Mouse (Mus musculus) midbrain, embryonic 16.5 days (tissue): ENCODE results near the gene Ercc6. TPM values are rescaled to one million over a fixed set of nuclear protein-coding genes. Genes with fewer than 3 reads are reported as not detected.

ENCODE experiments used
- ATAC-seq: fragments of 200-750 bp; cut with Nextera tagmentation; 2 replicates; pipeline ENCODE4 v1.8.0; 2017; ENCODE audit warnings: moderate TSS enrichment
- H3K27ac ChIP-seq: fragments of 300-500 bp; sonication (generic); 2 replicates; pipeline ENCODE4 v1.5.1; 2014; ENCODE audit warnings: mild to moderate bottlenecking, low read length, mixed read lengths
- H3K27me3 ChIP-seq: fragments of 300-500 bp; sonication (generic); 2 replicates; pipeline ENCODE4 v1.6.1; 2014; ENCODE audit warnings: low read depth, low read length, mixed read lengths; ENCODE audit not compliant: control insufficient read depth, insufficient read depth
- H3K36me3 ChIP-seq: fragments of 300-500 bp; sonication (generic); 2 replicates; pipeline ENCODE4 v1.6.1; 2014; ENCODE audit warnings: mild to moderate bottlenecking, low read length, moderate library complexity, mixed read lengths; ENCODE audit not compliant: control insufficient read depth, insufficient read depth
- H3K4me1 ChIP-seq: fragments of 300-500 bp; sonication (generic); 2 replicates; pipeline ENCODE4 v1.6.1; 2014; ENCODE audit warnings: mild to moderate bottlenecking, low read length, mixed read lengths; ENCODE audit not compliant: control insufficient read depth, insufficient read depth
- H3K4me2 ChIP-seq: fragments of 300-500 bp; sonication (generic); 2 replicates; pipeline ENCODE4 v1.6.1; 2014; ENCODE audit warnings: mild to moderate bottlenecking, low read length, mixed read lengths
- H3K4me3 ChIP-seq: fragments of 300-500 bp; sonication (generic); 2 replicates; pipeline ENCODE4 v1.5.1; 2014; ENCODE audit warnings: low read depth, mild to moderate bottlenecking, low read length, moderate library complexity, mixed read lengths
- H3K9ac ChIP-seq: fragments of 300-500 bp; sonication (generic); 2 replicates; pipeline ENCODE4 v1.6.1; 2014; ENCODE audit warnings: low read depth, low read length, mixed read lengths
- H3K9me3 ChIP-seq: fragments of 300-500 bp; sonication (generic); replicated peaks from 2 replicates; pipeline ENCODE4 v1.6.1; 2014; ENCODE audit warnings: mild to moderate bottlenecking, low read length, mixed read lengths; ENCODE audit not compliant: control insufficient read depth, poor library complexity, severe bottlenecking
- WGBS: fragments of 180-500 bp; shearing (Covaris S2); extraction: QIAGEN DNeasy Blood & Tissue Kit; methylation state at CpG from one replicate; pipeline ENCODE4 v1.1.7; 2014; 5-methylcytosine and 5-hydroxymethylcytosine counted together
- polyA plus RNA-seq: library from polyadenylated mRNA; unstranded; fragments of >200 nt; fragmentation: Nextera tagmentation; extraction: Ambion mirVana; gene quantifications from 2 replicates; pipeline ENCODE4 v1.2.1, GENCODE M21; 2015

Ercc6 gene
- polyA plus RNA-seq, 1 experiment from 2014 or later: 30.3 TPM

DNA sequence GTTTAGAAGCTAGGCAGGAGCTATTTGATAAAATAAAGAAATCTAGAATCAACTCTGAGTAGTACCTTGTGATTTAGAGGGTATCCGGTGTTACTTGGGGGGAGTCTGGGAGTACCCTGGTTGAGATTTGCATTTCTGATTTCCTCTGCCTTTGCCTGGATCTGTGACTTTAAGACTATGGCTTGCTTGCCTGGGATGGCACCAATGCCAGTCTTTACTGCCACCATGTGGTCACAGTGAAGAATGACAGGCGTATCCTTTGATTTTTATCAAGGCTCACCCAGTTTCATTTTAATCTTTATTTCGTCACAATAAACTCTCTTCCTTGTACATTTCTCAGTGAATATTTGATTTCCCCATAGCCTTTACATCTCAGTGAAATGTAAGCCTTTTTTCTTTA is 31.3 kb upstream of the Ercc6 start:
- Histone ChIP-seq H3K4me2 (no peak overlapping the region), H3K9ac (no peak overlapping the region), H3K36me3 (no peaks in the 10 kb centered on the region), H3K4me3 (no peak overlapping the region), H3K4me1 (no peaks in the 10 kb centered on the region), H3K27me3 (no peaks in the 10 kb centered on the region), H3K27ac (no peak overlapping the region), H3K9me3 (no peaks in the 10 kb centered on the region)
- 15% methylated on average over 3 of the region's 3 CpGs for WGBS
- ATAC-seq: 0 out of 2 replicates have a peak, but pooled peaks have one; percentile 48

DNA sequence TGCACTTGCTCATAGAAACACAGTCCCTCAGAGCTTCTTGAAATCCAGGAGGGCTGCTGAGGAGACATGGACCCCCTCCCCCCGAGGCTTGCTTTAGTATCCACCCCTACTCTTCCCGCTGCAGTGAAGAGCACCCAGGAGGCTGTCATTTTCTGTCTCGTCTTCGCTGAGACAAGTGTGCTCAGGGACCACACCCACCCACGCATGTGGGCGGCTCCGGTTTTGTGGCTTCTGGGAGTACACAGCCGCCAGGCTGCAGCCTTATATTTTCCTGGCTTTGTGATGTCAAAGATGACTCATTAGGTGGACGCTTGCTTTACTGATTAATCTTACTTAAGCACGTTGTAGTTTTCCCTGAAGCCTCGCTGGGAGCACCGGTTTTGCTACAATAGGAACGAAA is 20.8 kb upstream of the Ercc6 start:
- Histone ChIP-seq H3K36me3 (no peaks in the 10 kb centered on the region), H3K9ac (peak overlapping the region; percentile 36), H3K4me3 (peak overlapping the region; percentile 29), H3K9me3 (no peaks in the 10 kb centered on the region), H3K27ac (no peak overlapping the region), H3K4me2 (peak overlapping the region; percentile 62), H3K4me1 (no peaks in the 10 kb centered on the region), H3K27me3 (no peaks in the 10 kb centered on the region)
- ATAC-seq: 0 out of 2 replicates have a peak, but pooled peaks have one; percentile 25
- WGBS: 12% methylated on average over 13 of the region's 13 CpGs

GRCm38 (mm10) chr14:32496115-32496850 is 17.0 kb upstream of the Ercc6 start:
- Histone ChIP-seq H3K4me1 (no peaks in the 10 kb centered on the region), H3K27ac (no peak overlapping the region), H3K4me3 (no peak overlapping the region), H3K9me3 (no peaks in the 10 kb centered on the region), H3K36me3 (no peaks in the 10 kb centered on the region), H3K27me3 (no peaks in the 10 kb centered on the region), H3K9ac (no peak overlapping the region), H3K4me2 (no peak overlapping the region)
- 77% methylated on average over 8 of the region's 8 CpGs for WGBS
- ATAC-seq: no peak

DNA sequence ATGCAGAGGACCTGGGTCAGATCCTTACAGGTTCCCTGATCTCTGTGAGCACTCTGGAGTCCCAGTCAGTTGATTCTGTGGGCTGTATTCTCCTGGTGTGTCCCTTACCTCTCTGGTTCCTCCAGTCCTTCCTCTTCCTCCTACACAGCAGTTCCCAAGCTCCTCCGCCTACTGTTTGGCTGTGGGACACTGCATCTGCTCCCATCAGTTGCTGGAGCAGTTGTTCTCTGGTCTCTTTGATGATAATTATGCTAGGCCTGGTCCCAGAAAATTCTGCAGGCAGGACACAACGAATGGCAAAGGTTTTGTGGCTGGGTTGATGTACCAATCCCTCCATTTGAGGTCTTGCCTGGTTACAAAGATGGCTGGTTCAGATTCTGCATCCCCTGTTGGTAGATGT is 12.0 kb upstream of the Ercc6 start:
- Histone ChIP-seq H3K36me3 (no peaks in the 10 kb centered on the region), H3K9me3 (no peaks in the 10 kb centered on the region), H3K4me1 (no peaks in the 10 kb centered on the region), H3K9ac (no peak overlapping the region), H3K27me3 (no peaks in the 10 kb centered on the region), H3K4me2 (no peak overlapping the region), H3K27ac (no peak overlapping the region), H3K4me3 (no peak overlapping the region)
- 67% methylated on average over 2 of the region's 2 CpGs for WGBS
- no peak for ATAC-seq

- no peak for ATAC-seq
- H3K27ac ChIP-seq: no peak overlapping the region
- no peak overlapping the region for H3K4me3 ChIP-seq
- no peaks in the 10 kb centered on the region for H3K27me3 ChIP-seq
- no peaks in the 10 kb centered on the region for H3K9me3 ChIP-seq
- H3K9ac ChIP-seq: no peak overlapping the region
- H3K36me3 ChIP-seq: no peaks in the 10 kb centered on the region
- 82% methylated on average over 9 of the region's 9 CpGs for WGBS
- H3K4me2 ChIP-seq: no peak overlapping the region
- H3K4me1 ChIP-seq: no peaks in the 10 kb centered on the region
Observed at GRCm38 (mm10) chr14:32502764-32503688, 10.3 kb upstream of the Ercc6 start.

DNA sequence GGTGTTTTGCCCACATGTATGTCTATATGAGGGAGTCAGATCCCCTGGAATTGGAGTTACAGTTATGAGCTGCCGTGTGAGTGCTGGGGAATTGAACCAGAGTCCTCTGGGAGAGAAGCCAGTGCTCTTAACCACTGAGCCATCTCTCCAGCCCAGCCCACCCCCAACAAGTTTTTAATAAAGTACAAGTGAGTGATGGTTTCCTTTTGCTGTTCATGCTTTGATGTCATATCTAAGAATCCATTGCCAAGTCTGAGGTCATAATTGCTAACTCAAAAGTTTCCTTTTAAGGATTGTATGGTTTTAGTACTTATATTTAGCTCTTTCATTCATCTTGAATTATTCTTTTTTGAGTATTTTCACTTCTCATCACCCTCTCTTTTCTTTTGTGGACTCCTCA is 9.4 kb upstream of the Ercc6 start:
- 95% methylated on average over 1 of the region's 1 CpGs for WGBS
- Histone ChIP-seq H3K27me3 (no peaks in the 10 kb centered on the region), H3K4me3 (no peak overlapping the region), H3K4me1 (no peaks in the 10 kb centered on the region), H3K4me2 (no peak overlapping the region), H3K9ac (no peak overlapping the region), H3K36me3 (no peaks in the 10 kb centered on the region), H3K27ac (no peak overlapping the region), H3K9me3 (no peaks in the 10 kb centered on the region)
- no peak for ATAC-seq

DNA sequence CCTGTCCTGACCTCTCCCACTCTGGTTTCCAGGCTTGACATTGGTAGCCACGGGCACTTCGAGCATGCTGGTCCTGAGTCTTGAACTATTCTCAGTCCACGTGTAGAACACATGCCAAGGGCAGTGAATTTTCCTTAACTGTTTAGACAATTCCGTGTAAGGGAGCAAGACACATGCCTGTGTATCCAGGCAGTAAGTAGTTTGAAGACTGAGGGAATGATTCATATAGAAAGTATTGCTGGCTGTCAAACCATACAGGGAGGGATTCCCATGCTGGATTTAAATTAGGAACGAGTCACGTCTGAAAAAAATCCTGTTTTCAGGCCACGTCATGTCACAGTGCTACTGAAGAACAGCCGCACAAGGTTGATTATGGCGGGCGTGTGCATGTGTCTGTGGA is 7.0 kb upstream of the Ercc6 start:
- Histone ChIP-seq H3K4me2 (no peak overlapping the region), H3K27me3 (no peaks in the 10 kb centered on the region), H3K9me3 (no peaks in the 10 kb centered on the region), H3K4me1 (no peaks in the 10 kb centered on the region), H3K36me3 (no peaks in the 10 kb centered on the region), H3K9ac (no peak overlapping the region), H3K27ac (no peak overlapping the region), H3K4me3 (no peak overlapping the region)
- WGBS: 90% methylated on average over 10 of the region's 10 CpGs
- ATAC-seq: no peak

DNA sequence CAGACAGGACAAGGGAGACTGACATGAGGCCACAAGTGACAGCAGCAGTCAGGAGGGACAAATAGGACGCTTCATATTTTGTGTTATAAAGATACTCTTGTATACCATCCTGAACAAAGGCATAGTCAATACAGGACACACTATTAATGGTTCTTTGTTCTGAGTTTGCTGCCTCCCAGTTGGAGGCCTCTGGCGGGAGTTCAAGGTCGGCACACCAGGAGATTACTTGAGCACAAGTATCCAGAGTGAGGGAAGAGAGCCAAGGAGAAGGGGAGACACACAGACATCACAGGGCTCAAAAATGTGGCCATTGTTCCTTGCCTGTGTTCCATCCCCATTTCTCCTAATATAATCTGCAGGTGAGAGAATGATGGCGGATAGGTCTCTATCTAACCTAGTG is 6.1 kb upstream of the Ercc6 start:
- H3K4me3 ChIP-seq: no peak overlapping the region
- H3K4me1 ChIP-seq: no peaks in the 10 kb centered on the region
- ATAC-seq: no peak
- no peaks in the 10 kb centered on the region for H3K27me3 ChIP-seq
- H3K27ac ChIP-seq: no peak overlapping the region
- no peak overlapping the region for H3K4me2 ChIP-seq
- 81% methylated on average over 4 of the region's 4 CpGs for WGBS
- H3K9me3 ChIP-seq: no peaks in the 10 kb centered on the region
- no peaks in the 10 kb centered on the region for H3K36me3 ChIP-seq
- no peak overlapping the region for H3K9ac ChIP-seq
